Mouse (Mus musculus): Measurements from ENCODE around the gene Gm45140.
A peak's percentile ranks its signal among the peaks of the same experiment; 100 is the strongest.

Gm45140 gene

GRCm38 (mm10) chr6:87842254-87842653 lies 6.7 kb upstream of the Gm45140 start:
- DNase-seq, result no peak

GRCm38 (mm10) chr6:87841635-87842034 lies 6.0 kb upstream of the Gm45140 start:
- DNase-seq, result no peak

GRCm38 (mm10) chr6:87839797-87840341 lies 4.3 kb upstream of the Gm45140 start:
- no peak for DNase-seq

GRCm38 (mm10) chr6:87838551-87839197 lies 3.1 kb upstream of the Gm45140 start, which contains the start of gene Isy1:
Gene Isy1, minus strand, starts transcription at chr6:87838798.
- DNase-seq, result peak; percentile 95

- DNase-seq, result no peak
These were observed 15.2 kb downstream of the Gm45140 start for GRCm38 (mm10) chr6:87820366-87820765.

GRCm38 (mm10) chr6:87814486-87814885 lies 21.1 kb downstream of the Gm45140 start:
- no peak for DNase-seq

GRCm38 (mm10) chr6:87812656-87813055 lies 22.9 kb downstream of the Gm45140 start:
- no peak for DNase-seq

GRCm38 (mm10) chr6:87811675-87812338 lies 23.8 kb downstream of the Gm45140 start, which contains the start of gene Rab43:
Gene Rab43, minus strand, starts transcription at chr6:87812164.
- DNase-seq, result peak; percentile 96

- DNase-seq, result peak; percentile 75
These were observed 24.6 kb downstream of the Gm45140 start for GRCm38 (mm10) chr6:87810713-87811669.

- no peak for DNase-seq
These were observed 25.3 kb downstream of the Gm45140 start for GRCm38 (mm10) chr6:87810311-87810710.

- no peak for DNase-seq
These were observed 25.9 kb downstream of the Gm45140 start for GRCm38 (mm10) chr6:87809651-87810161.

- no peak for DNase-seq
These were observed 26.5 kb downstream of the Gm45140 start for GRCm38 (mm10) chr6:87809144-87809543.

GRCm38 (mm10) chr6:87808521-87808920 lies 27.1 kb downstream of the Gm45140 start:
- no peak for DNase-seq

GRCm38 (mm10) chr6:87807735-87808440 lies 27.7 kb downstream of the Gm45140 start:
- no peak for DNase-seq

GRCm38 (mm10) chr6:87806857-87807256 lies 28.7 kb downstream of the Gm45140 start:
- no peak for DNase-seq

GRCm38 (mm10) chr6:87806028-87806427 lies 29.6 kb downstream of the Gm45140 start:
- DNase-seq, result no peak

GRCm38 (mm10) chr6:87805448-87805847 lies 30.1 kb downstream of the Gm45140 start:
- DNase-seq, result no peak

- DNase-seq, result no peak
These were observed 30.7 kb downstream of the Gm45140 start for GRCm38 (mm10) chr6:87804886-87805285.

- no peak for DNase-seq
These were observed 31.6 kb downstream of the Gm45140 start for GRCm38 (mm10) chr6:87804036-87804435.

GRCm38 (mm10) chr6:87802462-87802861 lies 33.1 kb downstream of the Gm45140 start:
- no peak for DNase-seq

GRCm38 (mm10) chr6:87799576-87799975 lies 36.0 kb downstream of the Gm45140 start:
- DNase-seq, result no peak

GRCm38 (mm10) chr6:87797321-87797720 lies 38.3 kb downstream of the Gm45140 start:
- DNase-seq, result no peak

All from lung, postnatal 14 days (tissue).